13 mouse cellular contexts compared by ENCODE assay signal in the genomic region with DNA sequence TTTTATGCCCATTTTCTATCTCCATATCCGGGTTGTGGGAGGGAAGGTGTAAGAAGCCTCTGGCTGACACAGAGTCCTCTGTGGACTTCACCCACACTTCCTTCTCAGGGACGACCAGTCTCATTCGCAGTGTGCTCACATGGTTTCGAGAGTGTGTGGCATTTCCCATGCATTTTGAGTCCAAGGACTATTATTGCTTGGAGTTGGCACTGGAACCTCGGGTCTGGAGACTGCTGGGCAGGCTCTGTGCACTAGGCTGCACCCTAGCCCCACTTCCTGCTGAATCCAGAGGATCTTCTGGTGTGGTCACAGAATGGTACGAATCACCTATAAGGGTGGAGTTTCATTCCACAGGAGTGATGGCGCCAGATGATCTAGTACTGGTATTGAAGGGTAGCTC. TPM values are rescaled to one million over a fixed set of nuclear protein-coding genes. Genes with fewer than 3 reads are reported as not detected.
A peak's percentile ranks its signal among the peaks of the same experiment; 100 is the strongest.
DNase-seq lines count a peak whose midpoint lies in the region; ATAC-seq lines count a peak whose summit lies in the region.
"Had no signal": no experiment of that assay in that cellular context is flagged by ENCODE, and none has a peak within 500 bp of the region (broad histone marks: within the 10 kb centered on the region; RNA-seq: fewer than 3 reads in every experiment).

No protein-coding gene starts in this region.

- H3K9ac ChIP-seq in heart, embryonic 15.5 days: no peak overlapping the region
- H3K9ac ChIP-seq in intestine, embryonic 16.5 days (ENCODE audit: low read depth, low read length): 0 out of 2 replicates have a peak overlapping the region, but pooled peaks have one; percentile 6
- H3K9ac ChIP-seq: embryonic facial prominence, embryonic 12.5 days; midbrain, embryonic 13.5 days had no signal

- no peaks in the 10 kb centered on the region for H3K27me3 ChIP-seq in heart, embryonic 15.5 days
- no peaks in the 10 kb centered on the region for H3K27me3 ChIP-seq in intestine, embryonic 16.5 days (replicated peaks; ENCODE audit: control insufficient read depth, insufficient read depth, low read length)
- H3K27me3 ChIP-seq: embryonic facial prominence, embryonic 12.5 days; midbrain, embryonic 13.5 days had no signal

- WGBS in heart, embryonic 15.5 days: 71% methylated on average over 7 of the region's 7 CpGs
- 70% methylated on average over 7 of the region's 7 CpGs for WGBS in intestine, embryonic 16.5 days

- DNase-seq in heart, adult 9 months (ENCODE audit: low spot score in 2 of 2): no peak
- DNase-seq in 416B (ENCODE audit: low read depth) (peak; percentile 34), NIH3T3 (ENCODE audit: low read depth) (peak; percentile 33)
- DNase-seq in layer of hippocampus, postnatal 14 days (ENCODE audit: low spot score in 2 of 2): no peak
- DNase-seq in gastrocnemius, postnatal 36 days: no peak
- DNase-seq: cerebellum, adult 9-11 months; left cerebral cortex, postnatal 4 days; lung, adult 2 months; right cerebral cortex, postnatal 4 days had no signal

- ATAC-seq in heart, embryonic 15.5 days (replicated peaks; ENCODE audit: insufficient number of reproducible peaks, insufficient read depth, low FRiP score, low read depth): no peak
- peak; percentile 14; the same call in 1 of the 2 replicates for ATAC-seq in intestine, embryonic 16.5 days
- ATAC-seq: midbrain, embryonic 13.5 days had no signal

- intact Hi-C loops in gastrocnemius, postnatal 36 days (cut with DNase I): no loop called here

- peaks cover 70% of the 10 kb centered on the region for H3K4me1 ChIP-seq in heart, embryonic 15.5 days (replicated peaks)
- peaks cover 47% of the 10 kb centered on the region for H3K4me1 ChIP-seq in intestine, embryonic 16.5 days (ENCODE audit: control insufficient read depth, insufficient read depth, low read length)

- peak overlapping the region; percentile 42 for H3K27ac ChIP-seq in heart, embryonic 15.5 days
- peak overlapping the region; percentile 84 for H3K27ac ChIP-seq in intestine, embryonic 16.5 days (ENCODE audit: low read length)
- H3K27ac ChIP-seq: embryonic facial prominence, embryonic 12.5 days; midbrain, embryonic 13.5 days had no signal

- H3K4me3 ChIP-seq in heart, embryonic 15.5 days: no peak overlapping the region
- no peak overlapping the region for H3K4me3 ChIP-seq in intestine, embryonic 16.5 days (ENCODE audit: low read length)
- H3K4me3 ChIP-seq: embryonic facial prominence, embryonic 12.5 days; midbrain, embryonic 13.5 days had no signal

- no peak overlapping the region for H3K4me2 ChIP-seq in heart, embryonic 15.5 days
- H3K4me2 ChIP-seq in intestine, embryonic 16.5 days (ENCODE audit: low read depth, low read length): no peak overlapping the region
- H3K4me2 ChIP-seq: embryonic facial prominence, embryonic 12.5 days; midbrain, embryonic 13.5 days had no signal

- no peaks in the 10 kb centered on the region for H3K36me3 ChIP-seq in heart, embryonic 15.5 days
- 0 out of 2 replicates have a peak, but pooled peaks cover 2% of the 10 kb centered on the region for H3K36me3 ChIP-seq in intestine, embryonic 16.5 days (ENCODE audit: control insufficient read depth, insufficient read depth, low read length)
- H3K36me3 ChIP-seq: embryonic facial prominence, embryonic 12.5 days had no signal

- H3K9me3 ChIP-seq in heart, embryonic 15.5 days (replicated peaks): no peaks in the 10 kb centered on the region
- H3K9me3 ChIP-seq in intestine, embryonic 16.5 days (ENCODE audit: control insufficient read depth, low read length): no peaks in the 10 kb centered on the region
- H3K9me3 ChIP-seq: embryonic facial prominence, embryonic 12.5 days; midbrain, embryonic 13.5 days had no signal

RNA-seq across cellular contexts. Expression of a gene that starts 31.4 kb away (rescaled TPM):
- polyA plus RNA-seq in heart, embryonic 15.5 days (2015; fragmentation: Nextera tagmentation; extraction: Ambion mirVana): 15.9 and 16.0 TPM in 2 replicates
- 14.8 and 16.9 TPM in 2 replicates for polyA plus RNA-seq in intestine, embryonic 16.5 days (2015; fragmentation: Nextera tagmentation; extraction: Ambion mirVana)
- 10 to 100 TPM; 20.0 to 21.0 TPM for total RNA-seq in layer of hippocampus, postnatal 14 days (2021)
- 10 to 100 TPM; 21.3 to 25.4 TPM for total RNA-seq in gastrocnemius, postnatal 36 days (2021)

Comparison
In these comparisons a context has a peak if more than half of its experiments do, and no peak if none do; other contexts are left out.
1. DNase-seq: peak in 416B (single experiment) and NIH3T3 (single experiment); none in heart, adult 9 months (0 of 2), layer of hippocampus, postnatal 14 days (0 of 2) and gastrocnemius, postnatal 36 days (0 of 2).